Mouse (Mus musculus) embryonic facial prominence, embryonic 13.5 days (tissue): ENCODE results near the gene Olfr619. TPM values are rescaled to one million over a fixed set of nuclear protein-coding genes. Genes with fewer than 3 reads are reported as not detected.

Experiments
- microRNA-seq: library from miRNA; unstranded; fragments of <30 nt; microRNA quantifications from one replicate; pipeline ENCODE4, GENCODE M21; 2016
- polyA plus RNA-seq: library from polyadenylated mRNA; unstranded; fragments of >200 nt; fragmentation: Nextera tagmentation; extraction: Ambion mirVana; gene quantifications from 2 replicates; pipeline ENCODE4 v1.2.1, GENCODE M21; 2015

Gene Olfr619
- polyA plus RNA-seq, 1 experiment from 2014 or later: not detected

Small RNA genes lying within 50 kb of the gene (microRNA-seq; reads per million reads assigned to microRNA genes)
- gene Gm26506: not detected

Other genes with a start within 250 kb of the Olfr619 start
- gene Olfr601, start 237.9 kb upstream of the Olfr619 start, polyA plus RNA-seq: not detected in 2 replicates
- gene Olfr603, start 214.4 kb upstream of the Olfr619 start, polyA plus RNA-seq: not detected in 2 replicates
- gene Usp17lc, start 185.5 kb upstream of the Olfr619 start, polyA plus RNA-seq: not detected in 2 replicates
- gene Olfr605, start 155.1 kb upstream of the Olfr619 start, polyA plus RNA-seq: not detected in 2 replicates
- not detected in 2 replicates for gene Olfr606, start 151.5 kb upstream of the Olfr619 start, polyA plus RNA-seq
- gene Olfr607, start 136.4 kb upstream of the Olfr619 start, polyA plus RNA-seq: not detected in 2 replicates
- not detected in 2 replicates for gene Olfr608, start 130.7 kb upstream of the Olfr619 start, polyA plus RNA-seq
- gene Olfr609, start 102.5 kb upstream of the Olfr619 start, polyA plus RNA-seq: not detected in 2 replicates
- gene Olfr610, start 88.5 kb upstream of the Olfr619 start, polyA plus RNA-seq: not detected in 2 replicates
- not detected in 2 replicates for gene Olfr611, start 79.7 kb upstream of the Olfr619 start, polyA plus RNA-seq
- not detected in 2 replicates for gene Olfr612, start 57.9 kb upstream of the Olfr619 start, polyA plus RNA-seq
- not detected in 2 replicates for gene Olfr613, start 52.5 kb upstream of the Olfr619 start, polyA plus RNA-seq
- gene Olfr615, start 44.5 kb upstream of the Olfr619 start, polyA plus RNA-seq: not detected in 2 replicates
- not detected in 2 replicates for gene Olfr616, start 31.4 kb upstream of the Olfr619 start, polyA plus RNA-seq
- gene Olfr617, start 27.5 kb upstream of the Olfr619 start, polyA plus RNA-seq: not detected in 2 replicates
- not detected in 2 replicates for gene Olfr618, start 10.5 kb upstream of the Olfr619 start, polyA plus RNA-seq
- not detected in 2 replicates for gene Olfr620, start 12.0 kb downstream of the Olfr619 start, polyA plus RNA-seq
- 0.18 and 0.22 TPM in 2 replicates for gene Olfr622, start 42.1 kb downstream of the Olfr619 start, polyA plus RNA-seq
- gene Olfr623, start 63.1 kb downstream of the Olfr619 start, polyA plus RNA-seq: not detected in 2 replicates
- 0.07 and 0.08 TPM in 2 replicates for gene Olfr624, start 70.6 kb downstream of the Olfr619 start, polyA plus RNA-seq
- not detected in 2 replicates for gene Olfr625-ps1, start 82.1 kb downstream of the Olfr619 start, polyA plus RNA-seq
- gene Olfr243, start 114.1 kb downstream of the Olfr619 start, polyA plus RNA-seq: not detected in 2 replicates
- not detected in 2 replicates for gene Olfr628, start 129.8 kb downstream of the Olfr619 start, polyA plus RNA-seq
- gene Olfr629, start 144.4 kb downstream of the Olfr619 start, polyA plus RNA-seq: not detected in 2 replicates
- not detected in 2 replicates for gene Olfr630, start 156.8 kb downstream of the Olfr619 start, polyA plus RNA-seq
- gene Olfr69, start 171.0 kb downstream of the Olfr619 start, polyA plus RNA-seq: not detected in 2 replicates
- gene Olfr68, start 179.1 kb downstream of the Olfr619 start, polyA plus RNA-seq: not detected in 2 replicates
- not detected in 2 replicates for gene Olfr67, start 191.2 kb downstream of the Olfr619 start, polyA plus RNA-seq
- 1,311 and 2,074 TPM in 2 replicates for gene Hbb-bt, start 213.4 kb downstream of the Olfr619 start, polyA plus RNA-seq
- gene Hbb-bs, start 227.5 kb downstream of the Olfr619 start, polyA plus RNA-seq: 2,604 and 4,415 TPM in 2 replicates
- gene Hbb-bh2, start 239.9 kb downstream of the Olfr619 start, polyA plus RNA-seq: not detected in 2 replicates
- 46.9 and 96.8 TPM in 2 replicates for gene Hbb-bh1, start 242.6 kb downstream of the Olfr619 start, polyA plus RNA-seq